Mouse (Mus musculus): ENCODE measurements around the gene Tcf15.

The Tcf15 gene

GRCm38 (mm10) chr2:152176659-152177058 is 33.3 kb downstream of the Tcf15 start:
- DNase-seq = peak; percentile 70 to 75

- DNase-seq = no peak
Measured at GRCm38 (mm10) chr2:152177162-152177805, 33.9 kb downstream of the Tcf15 start.

- no peak for DNase-seq
Measured at GRCm38 (mm10) chr2:152177806-152178170, 34.4 kb downstream of the Tcf15 start.

GRCm38 (mm10) chr2:152178345-152178744 is 35.0 kb downstream of the Tcf15 start:
- DNase-seq = no peak

- no peak for DNase-seq
Measured at GRCm38 (mm10) chr2:152179301-152179700, 35.9 kb downstream of the Tcf15 start.

- DNase-seq = peak; percentile 79 to 91
Measured at GRCm38 (mm10) chr2:152180323-152180722, 37.0 kb downstream of the Tcf15 start.

- DNase-seq = no peak
Measured at GRCm38 (mm10) chr2:152187132-152187531, 43.8 kb downstream of the Tcf15 start.

GRCm38 (mm10) chr2:152189213-152189612 is 45.9 kb downstream of the Tcf15 start:
- no peak for DNase-seq

GRCm38 (mm10) chr2:152189640-152190039 is 46.3 kb downstream of the Tcf15 start:
- DNase-seq = no peak

- DNase-seq = peak in 1 of 2 experiments; percentile 13
Measured at GRCm38 (mm10) chr2:152190161-152190560, 46.8 kb downstream of the Tcf15 start.

- no peak for DNase-seq
Measured at GRCm38 (mm10) chr2:152192591-152193345, 49.4 kb downstream of the Tcf15 start.

GRCm38 (mm10) chr2:152193346-152193710 is 50.0 kb downstream of the Tcf15 start:
- no peak for DNase-seq

GRCm38 (mm10) chr2:152194586-152194985 is 51.2 kb downstream of the Tcf15 start:
- DNase-seq = no peak

- DNase-seq = no peak
Measured at GRCm38 (mm10) chr2:152196896-152197295, 53.5 kb downstream of the Tcf15 start.

GRCm38 (mm10) chr2:152197301-152197712 is 53.9 kb downstream of the Tcf15 start:
- peak; percentile 83 to 88 for DNase-seq
